Mouse (Mus musculus): ENCODE results near the gene Ms4a12.
"Not testable (repeated sequence)": the region's sequence is repeated elsewhere in the genome, so short reads cannot be mapped to it uniquely, and the experiment has no call there.

The Ms4a12 gene

GRCm38 (mm10) chr19:11232348-11232747 is at the start of gene Ms4a12:
Ms4a12 (minus strand) TSS chr19:11232448.
- no peak for DNase-seq (ENCODE audit: low read depth)

- no peak for DNase-seq (ENCODE audit: low read depth)
Measured at GRCm38 (mm10) chr19:11280223-11280622, 48.0 kb upstream of the Ms4a12 start.

GRCm38 (mm10) chr19:11276431-11276830 is 44.2 kb upstream of the Ms4a12 start:
- no peak for DNase-seq (ENCODE audit: low read depth)

- no peak for DNase-seq (ENCODE audit: low read depth)
Measured at GRCm38 (mm10) chr19:11266956-11267355, 34.7 kb upstream of the Ms4a12 start.

- no peak for DNase-seq (ENCODE audit: low read depth)
Measured at GRCm38 (mm10) chr19:11266052-11266845, 34.0 kb upstream of the Ms4a12 start, which contains the start of gene Ms4a1. Ms4a1 (minus strand) TSS chr19:11266241.

- no peak for DNase-seq (ENCODE audit: low read depth)
Measured at GRCm38 (mm10) chr19:11264602-11265185, 32.4 kb upstream of the Ms4a12 start.

- DNase-seq (ENCODE audit: low read depth), result no peak
Measured at GRCm38 (mm10) chr19:11263549-11263948, 31.3 kb upstream of the Ms4a12 start.

GRCm38 (mm10) chr19:11262932-11263331 is 30.7 kb upstream of the Ms4a12 start:
- DNase-seq (ENCODE audit: low read depth), result not testable (repeated sequence)

- no peak for DNase-seq (ENCODE audit: low read depth)
Measured at GRCm38 (mm10) chr19:11261522-11261921, 29.3 kb upstream of the Ms4a12 start.

- DNase-seq (ENCODE audit: low read depth), result no peak
Measured at GRCm38 (mm10) chr19:11244230-11244629, 12.0 kb upstream of the Ms4a12 start.

GRCm38 (mm10) chr19:11242560-11242959 is 10.3 kb upstream of the Ms4a12 start:
- no peak for DNase-seq (ENCODE audit: low read depth)

- DNase-seq (ENCODE audit: low read depth), result no peak
Measured at GRCm38 (mm10) chr19:11235820-11236219, 3.6 kb upstream of the Ms4a12 start.

GRCm38 (mm10) chr19:11234921-11235735 is 2.9 kb upstream of the Ms4a12 start:
- no peak for DNase-seq (ENCODE audit: low read depth)

GRCm38 (mm10) chr19:11234244-11234643 is 2.0 kb upstream of the Ms4a12 start:
- no peak for DNase-seq (ENCODE audit: low read depth)

GRCm38 (mm10) chr19:11196546-11196945 is 35.7 kb downstream of the Ms4a12 start, which contains the start of gene Ms4a13:
Ms4a13 (minus strand) TSS chr19:11196737.
- no peak for DNase-seq (ENCODE audit: low read depth)

- DNase-seq (ENCODE audit: low read depth), result no peak
Measured at GRCm38 (mm10) chr19:11192552-11192951, 39.7 kb downstream of the Ms4a12 start.

- no peak for DNase-seq (ENCODE audit: low read depth)
Measured at GRCm38 (mm10) chr19:11184121-11184520, 48.1 kb downstream of the Ms4a12 start.

- no peak for DNase-seq (ENCODE audit: low read depth)
Measured at GRCm38 (mm10) chr19:11177464-11177863, 54.8 kb downstream of the Ms4a12 start.

GRCm38 (mm10) chr19:11165172-11165571 is 67.1 kb downstream of the Ms4a12 start, which contains the start of gene 1700025F22Rik:
1700025F22Rik (minus strand) TSS chr19:11165320.
- DNase-seq (ENCODE audit: low read depth), result no peak
